1 mouse cellular context compared by ENCODE assay signal in genomic region chr10:128411211-128412054, GRCm38 (mm10).
TF ChIP-seq lines count a peak whose summit lies in the region.

Gene Nabp2, minus strand, starts transcription at chr10:128411492.
Gene Rnf41, plus strand, starts transcription at chr10:128411657.

TF ChIP-seq in CH12.LX, 34 proteins besides CTCF, POLR2A, EP300 and RAD21 (continued from another document):
- TF ChIP-seq ZC3H11A (IDR thresholded peaks at IDR 0.05; ENCODE audit: low read depth, low read length) (no peak), KAT2A (IDR thresholded peaks at IDR 0.05; ENCODE audit: insufficient replicate concordance, low read length) (peak; percentile 65; the same call in 1 of the 2 replicates), GABPA (IDR thresholded peaks at IDR 0.05; ENCODE audit: insufficient replicate concordance, low read depth, low read length) (no peak), JUND (conservative IDR thresholded peaks at IDR 0.05; ENCODE audit: low read depth, low read length) (no peak), NELFE (IDR thresholded peaks at IDR 0.05; ENCODE audit: low read depth, low read length) (peak; percentile 88), MEF2A (IDR thresholded peaks at IDR 0.05; ENCODE audit: borderline replicate concordance, low read depth, low read length) (peak; percentile 57; the same call in 1 of the 2 replicates), SIN3A (IDR thresholded peaks at IDR 0.05; ENCODE audit: low read length) (peak; percentile 56), USF2 (conservative IDR thresholded peaks at IDR 0.05; ENCODE audit: low read depth, low read length) (no peak), POLR2AphosphoS2 (IDR thresholded peaks at IDR 0.05; ENCODE audit: low read depth, low read length) (0 out of 2 replicates have a peak, but pooled peaks have one; percentile 33), PAX5 (IDR thresholded peaks at IDR 0.05; ENCODE audit: low read length) (no peak), RCOR1 (conservative IDR thresholded peaks at IDR 0.05; ENCODE audit: low read depth, low read length) (no peak), TCF12 (IDR thresholded peaks at IDR 0.05; ENCODE audit: low read depth, low read length) (peak; percentile 91), USF1 (IDR thresholded peaks at IDR 0.05; ENCODE audit: low read depth, low read length) (no peak), ETS1 (conservative IDR thresholded peaks at IDR 0.05; ENCODE audit: low read depth, low read length) (no peak; the same call in 1 of the 2 replicates), MAZ (IDR thresholded peaks at IDR 0.05; ENCODE audit: low read depth, low read length) (peak; percentile 84), MAFK (IDR thresholded peaks at IDR 0.05; ENCODE audit: insufficient replicate concordance, low read length) (no peak), TBP (conservative IDR thresholded peaks at IDR 0.05; ENCODE audit: low read depth, low read length) (peak; percentile 79; the same call in 1 of the 2 replicates), SMC3 (IDR thresholded peaks at IDR 0.05; ENCODE audit: low read depth, low read length) (no peak)
